Mouse (Mus musculus) neural tube, embryonic 15.5 days (tissue): ENCODE data around the gene Tulp3. TPM values are rescaled to one million over a fixed set of nuclear protein-coding genes. Genes with fewer than 3 reads are reported as not detected.

Experiments used
- ATAC-seq: fragments of 200-750 bp; cut with Nextera tagmentation; 2 replicates; pipeline ENCODE4 v1.8.0; 2017; ENCODE audit warnings: mild to moderate bottlenecking, moderate TSS enrichment, moderate library complexity; ENCODE audit not compliant: low FRiP score
- H3K27ac ChIP-seq: fragments of 300-500 bp; sonication (generic); replicated peaks from 2 replicates; pipeline ENCODE4 v1.5.1; 2015; ENCODE audit warnings: mild to moderate bottlenecking, inconsistent platforms
- H3K27me3 ChIP-seq: fragments of 300-500 bp; sonication (generic); replicated peaks from 2 replicates; pipeline ENCODE4 v1.6.1; 2015; ENCODE audit warnings: inconsistent platforms
- H3K36me3 ChIP-seq: fragments of 300-500 bp; sonication (generic); 2 replicates; pipeline ENCODE4 v1.6.1; 2015; ENCODE audit warnings: inconsistent platforms
- H3K4me1 ChIP-seq: fragments of 300-500 bp; sonication (generic); 2 replicates; pipeline ENCODE4 v1.6.1; 2015; ENCODE audit warnings: inconsistent platforms
- H3K4me2 ChIP-seq: fragments of 300-500 bp; sonication (generic); 2 replicates; pipeline ENCODE4 v1.6.1; 2015; ENCODE audit warnings: inconsistent platforms, mild to moderate bottlenecking, moderate library complexity
- H3K4me3 ChIP-seq: fragments of 300-500 bp; sonication (generic); replicated peaks from 2 replicates; pipeline ENCODE4 v1.5.1; 2015; ENCODE audit warnings: mild to moderate bottlenecking, inconsistent platforms
- H3K9ac ChIP-seq: fragments of 300-500 bp; sonication (generic); replicated peaks from 2 replicates; pipeline ENCODE4 v1.6.1; 2015; ENCODE audit warnings: mild to moderate bottlenecking, inconsistent platforms
- H3K9me3 ChIP-seq: fragments of 300-500 bp; sonication (generic); replicated peaks from 2 replicates; pipeline ENCODE4 v1.6.1; 2016; ENCODE audit warnings: inconsistent platforms
- WGBS: fragments of 180-500 bp; shearing (Covaris S2); methylation state at CpG from one replicate; pipeline ENCODE4 v1.1.7; 2015; ENCODE audit warnings: mixed read lengths; 5-methylcytosine and 5-hydroxymethylcytosine counted together
- polyA plus RNA-seq: library from polyadenylated mRNA; unstranded; fragments of >200 nt; fragmentation: Nextera tagmentation; extraction: Ambion mirVana; gene quantifications from 2 replicates; pipeline ENCODE4 v1.2.1, GENCODE M21; 2015

Gene Tulp3
- polyA plus RNA-seq, 1 experiment from 2014 or later = 19.1 TPM

DNA sequence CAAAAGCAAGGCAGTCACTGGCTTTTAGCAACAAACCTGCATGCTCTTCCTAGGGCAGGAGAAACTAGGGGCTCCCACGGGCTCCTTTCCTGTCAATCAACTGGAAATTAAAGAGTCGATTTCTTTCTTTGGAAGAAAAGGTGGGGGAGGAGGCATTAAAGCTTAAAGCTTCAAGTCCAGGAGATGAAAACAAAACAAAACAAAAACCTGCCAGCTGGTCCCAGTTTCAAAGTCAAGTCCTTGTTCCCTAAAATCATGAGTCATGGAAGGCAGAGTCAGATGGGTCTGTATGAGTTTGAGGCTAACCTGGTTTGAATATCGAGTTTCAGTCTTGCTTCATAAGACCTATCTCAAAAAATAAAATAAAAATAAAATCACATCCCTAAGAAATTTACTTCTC, 1.5 kb downstream of the Tulp3 start:
- Histone ChIP-seq H3K9me3 (no peaks in the 10 kb centered on the region), H3K4me3 (0 out of 2 replicates have a peak overlapping the region, but pooled peaks have one; percentile 87), H3K4me2 (peak overlapping the region; percentile 72), H3K4me1 (peaks cover 30% of the 10 kb centered on the region), H3K36me3 (peaks cover 21% of the 10 kb centered on the region), H3K27ac (no peak overlapping the region), H3K27me3 (no peaks in the 10 kb centered on the region), H3K9ac (no peak overlapping the region)
- WGBS = 58% methylated on average over 3 of the region's 3 CpGs
- no peak for ATAC-seq

GRCm38 (mm10) chr6:128349711-128350110, 5.9 kb downstream of the Tulp3 start:
- WGBS = 36% methylated on average over 7 of the region's 7 CpGs
- Histone ChIP-seq H3K27ac (peak overlapping the region; percentile 64), H3K36me3 (0 out of 2 replicates have a peak, but pooled peaks cover 4% of the 10 kb centered on the region), H3K9me3 (no peaks in the 10 kb centered on the region), H3K4me3 (no peak overlapping the region), H3K27me3 (no peaks in the 10 kb centered on the region), H3K4me1 (peaks cover 27% of the 10 kb centered on the region), H3K9ac (no peak overlapping the region), H3K4me2 (no peak overlapping the region)
- peak; percentile 65 for ATAC-seq

GRCm38 (mm10) chr6:128346782-128347181, 8.9 kb downstream of the Tulp3 start:
- no peak for ATAC-seq
- Histone ChIP-seq H3K9me3 (no peaks in the 10 kb centered on the region), H3K4me3 (no peak overlapping the region), H3K27me3 (no peaks in the 10 kb centered on the region), H3K4me2 (no peak overlapping the region), H3K4me1 (peaks cover 20% of the 10 kb centered on the region; the same call in 1 of the 2 replicates), H3K9ac (no peak overlapping the region), H3K27ac (no peak overlapping the region), H3K36me3 (peaks cover 15% of the 10 kb centered on the region)
- 82% methylated on average over 6 of the region's 6 CpGs for WGBS

DNA sequence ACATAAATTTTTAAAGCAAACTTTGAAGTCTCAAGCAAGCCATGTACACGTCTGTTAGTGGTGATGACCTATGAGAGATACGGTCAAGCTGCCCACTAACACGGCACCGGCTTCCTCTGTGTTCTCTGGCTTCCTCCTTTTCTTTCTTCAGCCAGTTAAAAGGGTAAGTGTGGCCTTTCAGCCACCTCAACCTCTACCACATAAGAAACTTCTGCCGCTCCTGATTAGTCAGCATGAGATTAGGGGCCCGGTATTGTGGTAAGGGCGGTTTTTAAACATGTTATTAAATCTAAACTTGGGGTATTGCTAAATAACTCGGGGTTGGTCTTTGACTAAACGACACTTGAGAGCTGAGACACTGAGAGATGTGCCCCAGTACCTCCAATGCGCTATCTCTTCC, 10.0 kb downstream of the Tulp3 start:
- Histone ChIP-seq H3K4me1 (peaks cover 20% of the 10 kb centered on the region; the same call in 1 of the 2 replicates), H3K4me2 (no peak overlapping the region), H3K9ac (no peak overlapping the region), H3K9me3 (no peaks in the 10 kb centered on the region), H3K4me3 (no peak overlapping the region), H3K27ac (no peak overlapping the region), H3K36me3 (peaks cover 11% of the 10 kb centered on the region), H3K27me3 (no peaks in the 10 kb centered on the region)
- 91% methylated on average over 10 of the region's 10 CpGs for WGBS
- ATAC-seq = no peak

- H3K27ac ChIP-seq = no peak overlapping the region
- WGBS = 96% methylated on average over 11 of the region's 11 CpGs
- no peak for ATAC-seq
Observed at GRCm38 (mm10) chr6:128341956-128342723, 13.5 kb downstream of the Tulp3 start.

GRCm38 (mm10) chr6:128338876-128339275, 16.8 kb downstream of the Tulp3 start:
- H3K4me3 ChIP-seq = no peak overlapping the region
- H3K9me3 ChIP-seq = no peaks in the 10 kb centered on the region
- peak; percentile 39; the same call in 1 of the 2 replicates for ATAC-seq
- peak overlapping the region; percentile 56 for H3K27ac ChIP-seq
- 39% methylated on average over 5 of the region's 5 CpGs for WGBS
- H3K9ac ChIP-seq = no peak overlapping the region
- H3K27me3 ChIP-seq = no peaks in the 10 kb centered on the region
- H3K4me1 ChIP-seq = peaks cover 21% of the 10 kb centered on the region; the same call in 1 of the 2 replicates
- no peak overlapping the region for H3K4me2 ChIP-seq
- H3K36me3 ChIP-seq = peaks cover 29% of the 10 kb centered on the region

More at GRCm38 (mm10) chr6:128341956-128342723, 13.5 kb downstream of the Tulp3 start:
- Histone ChIP-seq H3K4me2 (no peak overlapping the region), H3K36me3 (peaks cover 11% of the 10 kb centered on the region), H3K9me3 (no peaks in the 10 kb centered on the region), H3K4me1 (peaks cover 25% of the 10 kb centered on the region; the same call in 1 of the 2 replicates), H3K27me3 (no peaks in the 10 kb centered on the region), H3K4me3 (no peak overlapping the region), H3K9ac (no peak overlapping the region)

GRCm38 (mm10) chr6:128337467-128337866, 18.2 kb downstream of the Tulp3 start:
- Histone ChIP-seq H3K36me3 (peaks cover 38% of the 10 kb centered on the region), H3K27me3 (no peaks in the 10 kb centered on the region), H3K27ac (no peak overlapping the region), H3K9me3 (no peaks in the 10 kb centered on the region), H3K4me1 (peaks cover 21% of the 10 kb centered on the region; the same call in 1 of the 2 replicates), H3K4me3 (no peak overlapping the region), H3K9ac (no peak overlapping the region), H3K4me2 (no peak overlapping the region)
- WGBS = 77% methylated on average over 7 of the region's 7 CpGs
- ATAC-seq = no peak

DNA sequence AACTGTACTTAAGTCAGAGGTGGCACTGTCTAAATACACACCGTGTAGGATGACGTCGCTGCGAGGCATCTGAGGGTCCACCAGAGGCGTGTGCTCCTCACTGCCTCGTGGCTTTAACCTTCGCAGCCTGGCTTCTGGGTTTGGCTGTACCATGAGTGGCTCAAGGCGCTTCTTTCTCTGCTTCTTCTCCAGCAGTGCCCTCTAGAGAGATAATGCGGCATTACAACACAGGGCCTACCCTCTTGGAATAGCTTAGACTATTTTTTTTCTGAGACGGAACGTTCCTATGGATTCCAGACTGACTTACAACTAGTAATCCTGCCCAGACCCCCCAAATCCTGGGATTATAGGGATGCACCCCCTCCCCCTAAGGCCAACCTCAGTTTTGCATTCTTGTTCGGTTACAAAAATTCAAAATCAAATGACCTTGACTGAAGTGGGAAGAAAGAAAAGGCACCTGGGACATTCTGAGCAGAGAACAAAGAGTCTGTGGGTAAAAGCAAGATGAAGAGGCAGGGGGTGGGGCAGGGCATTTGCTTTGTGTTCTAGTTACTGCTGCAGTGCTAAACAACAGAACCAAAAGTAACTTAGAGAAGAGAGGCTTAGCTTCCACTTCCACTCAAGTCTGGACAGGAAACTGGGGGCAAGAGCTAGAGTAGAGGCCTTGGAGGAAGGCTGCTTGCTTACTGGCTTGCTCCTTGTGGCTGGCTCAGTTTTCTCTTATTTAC, 21.1 kb downstream of the Tulp3 start:
- 0 out of 2 replicates have a peak overlapping the region, but pooled peaks have one; percentile 9 for H3K27ac ChIP-seq
- 19% methylated on average over 12 of the region's 12 CpGs for WGBS
- no peak overlapping the region for H3K9ac ChIP-seq
- no peak overlapping the region for H3K4me2 ChIP-seq
- H3K4me3 ChIP-seq = no peak overlapping the region
- H3K9me3 ChIP-seq = no peaks in the 10 kb centered on the region
- H3K36me3 ChIP-seq = peaks cover 49% of the 10 kb centered on the region
- ATAC-seq = peak; percentile 63
- H3K4me1 ChIP-seq = peaks cover 18% of the 10 kb centered on the region; the same call in 1 of the 2 replicates
- H3K27me3 ChIP-seq = no peaks in the 10 kb centered on the region

GRCm38 (mm10) chr6:128318317-128318716, 37.3 kb downstream of the Tulp3 start:
- Histone ChIP-seq H3K4me3 (no peak overlapping the region), H3K4me1 (no peaks in the 10 kb centered on the region), H3K9ac (no peak overlapping the region), H3K36me3 (peaks cover 21% of the 10 kb centered on the region), H3K27ac (no peak overlapping the region), H3K4me2 (no peak overlapping the region), H3K9me3 (no peaks in the 10 kb centered on the region), H3K27me3 (no peaks in the 10 kb centered on the region)
- peak; percentile 58; the same call in 1 of the 2 replicates for ATAC-seq
- 13% methylated on average over 4 of the region's 4 CpGs for WGBS

- Histone ChIP-seq H3K27me3 (no peaks in the 10 kb centered on the region), H3K4me1 (no peaks in the 10 kb centered on the region), H3K4me2 (no peak overlapping the region), H3K9me3 (no peaks in the 10 kb centered on the region), H3K27ac (no peak overlapping the region), H3K9ac (no peak overlapping the region), H3K4me3 (no peak overlapping the region), H3K36me3 (no peaks in the 10 kb centered on the region)
- no peak for ATAC-seq
- 80% methylated on average over 8 of the region's 8 CpGs for WGBS
Observed at GRCm38 (mm10) chr6:128315597-128315996, 40.1 kb downstream of the Tulp3 start.

GRCm38 (mm10) chr6:128314796-128315195, 40.9 kb downstream of the Tulp3 start:
- Histone ChIP-seq H3K36me3 (no peaks in the 10 kb centered on the region), H3K27ac (no peak overlapping the region), H3K4me2 (no peak overlapping the region), H3K27me3 (no peaks in the 10 kb centered on the region), H3K4me3 (no peak overlapping the region), H3K9me3 (no peaks in the 10 kb centered on the region), H3K4me1 (no peaks in the 10 kb centered on the region), H3K9ac (no peak overlapping the region)
- ATAC-seq = no peak
- WGBS = 91% methylated on average over 6 of the region's 6 CpGs
